Mouse (Mus musculus) left cerebral cortex, postnatal 10 days (tissue): ENCODE measurements around the gene Nwd1. TPM values are rescaled to one million over a fixed set of nuclear protein-coding genes. Genes with fewer than 3 reads are reported as not detected.
"Not testable (repeated sequence)": the region's sequence is repeated elsewhere in the genome, so short reads cannot be mapped to it uniquely, and the experiment has no call there.

Experiments used
- DNase-seq, 2 experiments: peaks; one replicate each; pipeline ENCODE4 v3.0.0; 2021 to 2022; ENCODE audit warnings: low spot score in 2 of 2, mixed read lengths in 1 of 2; ENCODE audit errors: extremely low spot score in 1 of 2
- intact Hi-C: fragments of 180-260 bp; cut with DNase I; formaldehyde crosslinking; loops from one replicate; pipeline ENCODE4 v1.15.1; 2025
- total RNA-seq, 2 experiments: library from RNA; stranded (reverse); gene quantifications; 2 replicates each; pipeline ENCODE4 v1.2.3; 2021

Gene Nwd1
- total RNA-seq, 2 experiments from 2014 or later, result 24.2 to 28.1 TPM

DNA sequence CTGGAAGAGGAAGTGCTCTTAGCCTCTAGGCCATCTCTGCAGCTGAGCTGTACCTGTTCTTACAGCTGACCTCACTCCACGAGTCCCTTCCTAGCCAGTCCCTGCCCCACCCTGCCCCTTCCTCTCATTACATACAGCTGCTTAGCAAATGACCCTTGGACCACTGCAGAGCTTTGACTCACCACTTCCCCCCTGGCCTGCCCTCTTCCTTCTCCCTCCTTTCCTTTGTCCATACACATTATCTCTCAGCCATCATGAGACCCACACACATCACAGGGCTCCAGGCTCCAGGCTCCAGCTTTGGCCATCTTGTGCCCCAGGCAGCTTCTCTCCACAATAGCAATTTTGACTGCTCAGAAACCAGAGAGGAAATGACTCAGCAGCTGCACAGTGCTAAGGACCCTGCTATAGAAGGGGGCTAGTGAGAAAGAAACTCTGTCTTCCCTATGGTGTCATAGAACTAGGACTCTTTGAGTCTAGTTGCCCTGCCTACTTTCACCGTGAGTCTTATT is 36.6 kb downstream of the Nwd1 start:
- intact Hi-C loops, result loop anchor here (5.0 kb wide), 1 partner anchor 64 kb away; no protein-coding TSS in a partner anchor
- no peak for DNase-seq

DNA sequence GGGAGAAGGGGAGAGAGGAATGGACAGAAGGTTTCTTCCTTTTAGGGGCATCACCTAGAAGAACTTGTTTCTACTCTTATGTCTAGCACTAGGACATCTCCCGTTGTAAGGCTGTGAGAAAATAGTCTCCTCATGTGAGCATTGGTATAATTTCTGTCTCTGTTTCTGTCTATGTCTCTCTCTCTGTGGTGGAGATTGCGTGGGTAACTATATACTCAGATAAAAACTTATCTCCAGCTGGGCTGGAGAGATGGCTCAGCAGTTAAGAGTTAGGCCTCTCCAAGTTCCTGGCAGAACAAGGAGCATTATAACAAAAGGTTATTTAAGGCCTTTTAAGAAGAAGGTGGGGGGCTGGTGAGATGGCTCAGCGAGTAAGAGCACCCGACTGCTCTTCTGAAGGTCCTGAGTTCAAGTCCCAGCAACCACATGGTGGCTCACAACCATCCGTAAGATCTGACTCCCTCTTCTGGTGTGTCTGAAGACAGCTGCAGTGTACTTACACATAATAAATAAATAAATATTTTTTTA is 37.1 kb downstream of the Nwd1 start:
- intact Hi-C loops, result loop anchor here (5.0 kb wide), 1 partner anchor 64 kb away; no protein-coding TSS in a partner anchor
- DNase-seq, result not testable (repeated sequence)

DNA sequence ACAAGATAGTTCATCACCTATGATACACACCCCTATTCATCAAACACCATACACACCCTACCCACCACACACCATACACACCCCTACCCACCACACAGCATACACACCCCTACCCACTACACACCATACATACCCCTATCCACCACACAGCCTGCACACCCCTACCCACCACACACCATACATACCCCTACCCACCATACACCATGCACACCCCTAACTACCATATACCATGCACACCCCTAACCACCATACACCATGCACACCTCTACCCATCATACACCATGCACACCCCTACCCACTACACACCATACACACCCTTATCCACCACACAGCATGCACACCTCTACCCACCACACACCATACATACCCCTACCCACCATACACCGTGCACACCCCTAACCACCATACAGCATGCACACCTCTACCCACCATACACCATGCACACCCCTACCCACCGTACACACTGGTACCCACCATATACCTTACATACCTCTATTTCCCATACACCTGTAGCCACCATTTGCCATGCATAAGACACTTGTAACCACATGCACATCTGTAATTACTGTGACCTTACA is 51.9 kb downstream of the Nwd1 start:
- DNase-seq, result no peak
- intact Hi-C loops, result no loop called here

DNA sequence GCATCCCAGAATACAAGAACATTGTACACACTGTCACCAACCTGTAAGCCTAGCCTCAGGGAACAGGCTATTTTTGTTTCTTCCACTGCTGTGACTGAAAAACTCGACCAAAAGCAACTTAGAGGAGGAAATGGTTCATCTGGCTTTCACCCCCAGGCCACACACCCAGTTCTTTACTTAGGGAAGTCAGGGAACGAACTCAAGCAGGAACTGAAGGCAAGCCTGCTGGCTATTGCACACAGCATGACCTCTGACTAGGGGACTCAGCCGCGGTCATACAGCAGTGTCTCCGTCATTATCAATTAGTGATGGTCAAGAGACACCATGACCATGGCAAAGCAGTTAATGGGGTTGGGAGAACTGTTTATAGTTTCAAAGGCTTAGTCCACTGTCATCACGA is 66.1 kb downstream of the Nwd1 start:
- intact Hi-C loops, result no loop called here
- no peak for DNase-seq

DNA sequence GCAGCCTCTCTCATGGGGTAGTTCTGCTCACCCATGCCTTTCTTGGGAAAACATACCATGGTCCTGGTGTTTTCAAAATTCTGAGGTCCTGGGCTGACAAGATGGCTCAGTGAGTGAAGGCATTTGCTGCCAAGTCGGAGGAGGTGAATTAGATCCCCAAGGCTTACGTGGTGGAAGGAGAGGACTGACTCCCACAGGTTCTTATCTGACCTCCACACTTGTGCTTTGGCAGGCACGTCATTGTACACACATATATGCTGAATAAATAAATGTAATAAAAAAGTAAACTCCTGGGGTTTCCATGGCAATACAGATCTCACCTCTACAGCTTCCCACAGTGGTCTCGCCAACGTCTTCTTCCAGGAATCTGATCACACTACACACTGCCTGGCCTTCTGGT is 70.1 kb downstream of the Nwd1 start:
- intact Hi-C loops, result no loop called here
- no peak for DNase-seq

DNA sequence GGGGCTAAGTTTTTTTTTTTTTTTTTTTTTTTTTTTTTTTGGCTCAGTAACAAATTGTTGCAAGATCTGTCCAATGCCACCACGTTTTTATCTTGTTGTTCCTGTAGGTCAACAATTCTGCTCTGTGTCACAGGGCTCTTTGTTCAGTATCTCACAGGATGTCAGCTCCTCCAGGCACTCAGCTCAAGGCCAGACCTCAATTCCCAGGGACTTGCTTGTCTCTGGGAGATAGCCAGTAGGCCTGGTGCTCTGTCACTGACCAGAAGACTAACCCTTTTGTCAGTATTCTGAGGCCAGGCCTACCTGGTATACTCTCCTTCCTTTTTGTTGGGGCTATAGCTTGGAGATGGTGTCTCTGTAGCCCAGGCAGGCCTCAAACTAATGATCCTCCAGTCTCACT is 74.0 kb downstream of the Nwd1 start:
- intact Hi-C loops, result no loop called here
- DNase-seq, result no peak

DNA sequence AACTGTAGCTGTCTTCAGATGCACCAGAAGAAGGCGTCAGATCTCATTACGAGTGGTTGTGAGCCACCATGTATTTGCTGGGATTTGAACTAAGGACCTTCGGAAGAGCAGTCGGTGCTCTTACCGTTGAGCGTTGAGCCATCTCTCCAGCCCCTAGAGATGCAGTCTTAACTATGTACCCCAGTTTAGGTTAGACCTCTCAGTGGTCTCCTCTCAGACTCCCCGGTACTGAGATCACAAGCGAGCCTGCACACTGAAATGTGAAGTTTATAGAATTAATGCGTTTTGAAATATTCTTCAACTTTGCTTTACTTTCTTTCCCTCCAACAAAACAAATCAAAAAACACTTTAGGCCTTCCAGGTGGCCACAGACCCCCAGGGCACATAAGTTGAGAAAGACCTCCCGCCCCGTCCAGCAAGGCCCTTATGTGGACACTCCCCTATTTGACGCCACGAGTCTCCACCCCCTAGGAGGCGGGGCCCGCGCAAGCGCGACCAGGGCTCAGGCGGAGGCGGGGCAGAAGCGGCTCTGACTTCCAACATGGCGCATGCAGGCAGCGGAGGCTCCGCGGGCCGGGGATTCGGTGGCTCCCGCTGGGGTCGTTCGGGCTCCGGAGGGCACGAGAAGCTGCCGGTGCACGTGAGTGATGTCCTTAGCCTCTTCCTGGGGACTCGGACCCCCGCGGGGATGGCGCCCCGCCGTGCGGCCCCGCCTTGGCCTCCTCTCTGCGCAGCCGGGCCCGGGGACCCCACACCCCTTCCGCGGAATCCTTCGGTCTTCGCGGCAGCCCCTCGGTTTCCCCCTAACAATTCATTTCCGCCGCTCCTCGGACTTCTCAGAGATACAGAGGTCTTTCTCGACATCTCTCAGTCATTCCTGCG is 76.5 kb downstream of the Nwd1 start, which contains the start of gene Sin3b:
Gene Sin3b (plus strand): TSS at position 517 of the 882 bp plus-strand sequence.
- DNase-seq, result peak; percentile 87 to 96
- intact Hi-C loops, result no loop called here

DNA sequence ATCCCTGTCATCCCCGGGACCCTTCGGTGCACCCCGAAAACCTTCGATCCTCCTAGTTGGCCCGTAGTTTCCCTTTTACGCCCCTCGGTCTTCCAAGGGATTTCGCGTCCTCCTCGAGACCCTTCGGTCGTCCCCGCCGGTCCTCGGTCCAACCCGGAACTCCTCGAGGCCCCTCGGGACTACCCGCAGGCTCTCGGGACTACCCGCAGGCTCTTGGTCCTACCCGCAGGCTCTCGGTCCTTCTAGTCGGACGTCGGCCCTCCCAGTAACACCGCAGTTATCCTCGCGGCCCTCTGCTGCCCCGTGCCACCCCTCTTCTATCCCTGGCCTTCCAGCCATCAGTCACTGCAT is 77.1 kb downstream of the Nwd1 start:
- intact Hi-C loops, result no loop called here
- DNase-seq, result peak in 1 of 2 experiments; percentile 60

DNA sequence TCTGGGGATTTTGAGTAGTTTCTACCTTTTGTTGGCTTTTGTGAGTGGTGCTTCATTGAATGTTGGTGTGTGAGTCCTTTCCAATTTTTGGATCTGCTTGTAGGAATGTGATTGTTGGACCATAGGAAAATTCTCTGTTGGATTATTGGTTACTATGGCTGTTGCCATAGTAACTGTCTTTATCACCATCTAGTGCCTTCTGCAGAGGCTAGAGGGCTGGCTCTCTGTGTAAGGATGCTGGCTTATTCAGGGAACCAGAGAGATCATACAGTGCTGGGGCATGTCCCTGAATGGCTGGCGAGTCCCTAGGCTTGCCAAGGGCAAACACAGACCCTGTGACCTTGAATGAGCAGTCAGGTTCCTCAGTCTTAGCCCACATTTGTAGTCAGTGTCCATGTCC is 82.1 kb downstream of the Nwd1 start:
- no peak for DNase-seq
- intact Hi-C loops, result no loop called here

DNA sequence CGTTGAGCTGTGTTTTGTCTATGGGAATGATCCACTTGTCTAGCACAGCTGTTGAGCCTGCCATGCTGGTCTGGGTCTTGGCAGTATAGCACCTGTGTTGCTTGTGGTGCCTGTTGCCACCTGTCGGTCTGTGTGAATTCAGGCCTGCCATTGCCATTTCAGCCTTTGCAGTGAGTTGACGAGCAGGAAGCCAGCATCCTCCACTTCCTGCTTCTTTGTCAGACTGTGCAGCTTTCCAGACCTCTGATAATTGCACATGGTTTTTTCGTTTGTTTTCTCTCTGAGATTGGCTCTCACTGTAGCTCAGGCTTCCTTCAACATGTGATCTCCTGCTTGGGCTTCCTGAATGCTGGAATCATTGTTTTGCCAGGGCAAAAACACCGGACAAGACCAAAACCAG is 88.5 kb downstream of the Nwd1 start:
- intact Hi-C loops, result no loop called here
- DNase-seq, result no peak

DNA sequence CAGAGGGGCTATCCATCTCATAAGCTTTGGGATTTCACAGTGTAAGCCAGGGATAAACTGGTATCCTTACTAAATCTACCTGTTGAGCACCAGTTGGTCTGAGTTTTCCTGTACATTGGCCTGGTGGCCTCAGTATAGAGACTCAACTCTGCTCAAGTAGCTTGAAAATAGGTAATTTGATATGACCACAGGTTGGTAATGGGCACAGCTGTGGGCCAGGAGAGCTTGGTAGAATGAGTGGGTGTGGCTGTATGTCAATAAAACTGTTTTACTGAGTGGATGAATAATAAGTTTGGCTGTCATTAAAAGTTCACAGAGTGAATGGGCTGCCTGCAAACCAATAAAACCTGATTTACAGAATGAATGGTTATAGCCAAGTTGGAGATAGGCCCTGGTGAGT is 90.4 kb downstream of the Nwd1 start:
- intact Hi-C loops, result no loop called here
- DNase-seq, result no peak

DNA sequence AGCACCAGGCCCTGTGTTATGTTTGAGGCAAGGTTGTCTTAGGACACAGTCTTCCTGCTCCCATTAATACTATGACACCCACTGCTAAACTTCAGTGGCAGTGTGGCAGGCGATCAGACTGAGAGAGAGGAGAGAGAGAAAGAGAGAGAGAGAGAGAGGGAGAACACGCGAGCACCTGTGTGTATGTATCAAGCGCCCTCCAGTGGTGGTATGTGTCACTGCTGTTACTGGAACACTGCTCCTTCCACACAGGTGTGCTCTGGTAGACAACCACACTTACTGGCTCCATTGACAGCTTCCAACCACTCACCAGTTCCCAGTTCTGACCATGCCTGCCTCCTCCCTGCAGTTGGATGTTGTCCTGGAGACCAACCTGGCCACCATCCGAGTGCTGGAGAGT is 99.5 kb downstream of the Nwd1 start:
- intact Hi-C loops, result loop anchor here (5.0 kb wide), 1 partner anchor 64 kb away; no protein-coding TSS in a partner anchor

DNA sequence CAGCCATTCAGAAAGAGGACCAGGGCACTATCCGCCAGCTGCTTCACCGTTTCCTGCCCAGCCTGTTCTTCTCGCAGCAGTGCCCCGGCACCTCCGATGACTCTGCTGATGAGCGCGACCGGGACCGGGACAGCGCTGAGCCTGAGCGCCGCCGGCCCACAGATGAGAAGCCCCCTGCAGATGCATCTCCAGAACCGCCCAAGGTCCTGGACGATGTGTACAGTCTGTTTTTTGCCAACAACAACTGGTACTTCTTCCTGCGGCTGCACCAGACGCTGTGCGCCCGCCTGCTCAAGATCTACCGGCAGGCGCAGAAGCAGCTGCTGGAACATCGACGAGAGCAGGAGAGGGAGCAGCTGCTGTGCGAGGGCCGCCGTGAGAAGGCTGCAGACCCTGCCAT is 103.3 kb downstream of the Nwd1 start:
- peak in 1 of 2 experiments; percentile 21 for DNase-seq
- intact Hi-C loops, result loop anchor here (5.0 kb wide), 1 partner anchor 68 kb away; no protein-coding TSS in a partner anchor

More for the DNA sequence above, 99.5 kb downstream of the Nwd1 start:
- DNase-seq, result peak; percentile 27 to 42

DNA sequence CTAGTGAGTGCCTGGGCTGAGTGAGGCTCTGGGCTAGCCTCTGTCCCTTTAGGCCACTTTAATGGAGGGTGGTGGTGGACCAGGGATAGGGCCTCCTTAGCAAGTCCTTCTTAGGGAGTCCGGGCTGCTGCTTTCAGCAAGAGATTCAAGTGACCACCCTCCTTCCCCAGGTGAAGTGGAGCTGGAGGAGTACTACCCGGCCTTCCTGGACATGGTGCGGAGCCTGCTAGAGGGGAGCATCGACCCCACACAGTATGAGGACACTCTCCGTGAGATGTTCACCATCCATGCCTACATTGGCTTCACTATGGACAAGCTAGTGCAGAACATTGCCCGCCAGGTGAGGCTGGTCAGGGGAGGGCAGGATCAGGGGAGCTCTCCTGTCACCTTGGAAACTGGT is 103.8 kb downstream of the Nwd1 start:
- intact Hi-C loops, result no loop called here
- peak in 1 of 2 experiments; percentile 15 for DNase-seq

DNA sequence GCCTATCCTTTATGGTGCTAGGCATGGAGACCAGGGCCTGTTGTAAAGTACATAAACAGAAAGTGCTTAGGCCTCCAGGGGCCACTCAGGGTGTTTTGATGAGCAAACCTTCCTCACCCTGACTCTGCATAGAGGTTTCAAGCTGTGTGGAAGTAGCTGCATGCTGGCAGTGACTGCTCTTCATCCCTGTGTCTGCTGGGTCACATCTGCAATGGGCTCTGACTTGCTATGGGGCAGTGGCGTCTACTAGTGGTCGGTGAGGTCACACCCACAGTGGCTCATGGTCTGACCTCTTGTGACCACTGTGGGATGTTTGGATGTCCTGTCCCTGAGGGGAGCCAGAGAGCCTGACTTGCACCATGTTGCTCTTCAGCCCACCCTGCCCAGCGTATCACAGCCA is 104.6 kb downstream of the Nwd1 start:
- peak in 1 of 2 experiments; percentile 8 for DNase-seq
- intact Hi-C loops, result no loop called here

DNA sequence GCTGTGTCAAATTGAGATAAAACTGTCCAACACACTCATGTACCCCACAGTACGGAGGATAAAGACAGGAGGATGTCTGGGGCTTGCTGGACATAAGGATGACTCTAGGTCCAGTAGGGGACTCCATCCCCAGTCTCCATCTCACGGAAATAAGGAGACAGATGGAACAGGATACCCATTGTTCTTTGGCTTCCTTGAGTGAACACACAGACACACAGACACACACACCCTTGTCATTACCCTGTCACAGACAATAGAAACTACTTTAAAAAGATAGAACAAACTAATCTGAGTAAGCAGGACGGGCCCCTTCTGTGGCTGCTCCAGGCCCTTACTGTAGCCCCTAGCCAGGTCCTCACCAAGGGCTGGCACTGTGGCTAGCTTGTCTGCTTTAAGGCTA is 105.8 kb downstream of the Nwd1 start:
- peak in 1 of 2 experiments; percentile 13 for DNase-seq
- intact Hi-C loops, result no loop called here

DNA sequence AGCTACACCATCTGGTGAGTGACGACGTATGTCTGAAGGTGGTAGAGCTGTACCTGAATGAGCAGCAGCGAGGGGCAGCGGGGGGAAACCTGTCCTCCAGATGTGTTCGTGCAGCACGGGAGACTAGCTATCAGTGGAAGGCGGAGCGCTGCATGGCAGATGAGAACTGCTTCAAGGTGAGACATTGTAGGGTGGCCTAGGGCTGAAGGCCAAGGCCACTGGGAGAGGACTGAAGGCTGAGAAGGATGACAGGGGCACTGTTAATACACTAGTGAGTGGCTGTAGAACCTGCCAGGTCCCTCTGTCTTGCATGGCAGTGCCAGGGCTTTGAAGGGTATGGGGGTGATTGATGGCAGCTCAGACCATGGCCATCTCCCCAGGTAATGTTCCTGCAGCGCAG is 106.7 kb downstream of the Nwd1 start:
- DNase-seq, result peak in 1 of 2 experiments; percentile 14
- intact Hi-C loops, result no loop called here

DNA sequence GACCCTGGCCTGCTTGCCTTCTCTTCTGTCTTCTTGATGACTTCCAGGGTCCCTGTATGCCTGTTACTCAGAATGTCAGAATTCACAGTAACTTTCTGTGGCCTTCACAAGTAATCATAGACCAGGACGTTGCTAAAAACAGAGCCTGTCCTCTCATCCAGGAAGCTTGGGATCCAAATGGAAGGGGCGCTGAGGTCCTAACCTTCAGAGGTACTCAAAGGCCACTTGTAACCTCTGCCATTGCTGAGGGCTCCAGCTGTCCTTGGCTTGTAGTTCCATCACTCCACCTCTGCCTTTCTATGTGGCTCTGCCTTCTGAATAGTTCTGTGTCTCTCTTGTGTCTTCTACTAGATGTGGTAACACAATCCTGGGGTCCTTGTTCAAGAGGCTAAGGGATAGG is 107.3 kb downstream of the Nwd1 start:
- intact Hi-C loops, result no loop called here
- no peak for DNase-seq

DNA sequence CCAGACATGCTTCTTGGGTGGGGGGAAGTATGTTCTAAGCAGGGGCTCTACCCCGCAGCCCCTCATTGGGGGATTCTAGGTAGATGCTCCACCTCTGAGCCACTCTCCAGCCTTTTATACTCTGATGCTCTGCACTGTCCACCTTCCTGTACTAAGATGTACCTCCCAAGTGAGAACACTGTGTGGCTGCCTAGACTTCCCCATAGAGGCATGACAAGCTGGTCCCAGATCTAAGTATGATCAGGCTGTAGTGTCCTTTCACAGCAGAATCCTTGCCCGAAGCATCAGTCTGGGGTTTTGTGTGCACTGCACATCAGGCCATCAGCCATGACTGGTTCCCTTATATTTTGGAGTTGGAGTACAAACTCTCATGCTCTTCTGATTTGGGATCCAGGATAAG is 109.5 kb downstream of the Nwd1 start:
- intact Hi-C loops, result no loop called here
- no peak for DNase-seq
